In genomic region chr2:11662907-11663230, GRCm38 (mm10) we compare ENCODE assay signal across 18 mouse cellular contexts. TPM values are rescaled to one million over a fixed set of nuclear protein-coding genes. Genes with fewer than 3 reads are reported as not detected.
"Had no signal": no experiment of that assay in that cellular context is flagged by ENCODE, and none has a peak within 500 bp of the region (broad histone marks: within the 10 kb centered on the region; RNA-seq: fewer than 3 reads in every experiment).

No protein-coding gene starts in this region.

- ATAC-seq: intestine, postnatal 0 days; midbrain, embryonic 15.5 days had no signal

- DNase-seq: kidney, adult 8-10 months; kidney, postnatal 25 days; lung, postnatal 14 days had no signal

RNA-seq across cellular contexts. Expression of gene Il2ra, which starts 20.3 kb away (rescaled TPM):
- polyA plus RNA-seq: kidney, embryonic 16.5 days; limb, embryonic 10.5 days; limb, embryonic 14.5 days; liver, embryonic 16.5 days; midbrain, embryonic 11.5 days; neural tube, embryonic 11.5 days; neural tube, embryonic 15.5 days; stomach, embryonic 16.5 days had no signal

RNA-seq across cellular contexts. Expression of gene Gm17490, which starts 36.8 kb away (rescaled TPM):
- total RNA-seq: left cerebral cortex, postnatal 10 days had no signal
- polyA plus RNA-seq: intestine, postnatal 0 days; kidney, embryonic 16.5 days; limb, embryonic 10.5 days; limb, embryonic 14.5 days; liver, embryonic 11.5 days; liver, embryonic 16.5 days; lung, embryonic 15.5 days; macrophage; midbrain, embryonic 11.5 days; midbrain, embryonic 15.5 days; neural tube, embryonic 11.5 days; neural tube, embryonic 15.5 days; stomach, embryonic 16.5 days; urinary bladder, adult 2 months had no signal
